Mouse (Mus musculus) brain, embryonic 14.5 days (tissue): ENCODE data around the gene Usp32.

Source experiments
- CTCF ChIP-seq: fragments of 200-500 bp; IDR thresholded peaks from 2 replicates; pipeline ENCODE4 v1.5.1; 2012; ENCODE audit warnings: inconsistent platforms, mild to moderate bottlenecking, moderate library complexity, borderline replicate concordance; ENCODE audit not compliant: insufficient read depth, insufficient read length; ENCODE audit errors: extremely low read depth
- POLR2A ChIP-seq: fragments of 200-500 bp; IDR thresholded peaks from 2 replicates; pipeline ENCODE4 v1.6.1; 2012; ENCODE audit warnings: mild to moderate bottlenecking, inconsistent platforms, borderline replicate concordance; ENCODE audit not compliant: poor library complexity, insufficient read depth, insufficient read length, severe bottlenecking; ENCODE audit errors: extremely low read depth

DNA sequence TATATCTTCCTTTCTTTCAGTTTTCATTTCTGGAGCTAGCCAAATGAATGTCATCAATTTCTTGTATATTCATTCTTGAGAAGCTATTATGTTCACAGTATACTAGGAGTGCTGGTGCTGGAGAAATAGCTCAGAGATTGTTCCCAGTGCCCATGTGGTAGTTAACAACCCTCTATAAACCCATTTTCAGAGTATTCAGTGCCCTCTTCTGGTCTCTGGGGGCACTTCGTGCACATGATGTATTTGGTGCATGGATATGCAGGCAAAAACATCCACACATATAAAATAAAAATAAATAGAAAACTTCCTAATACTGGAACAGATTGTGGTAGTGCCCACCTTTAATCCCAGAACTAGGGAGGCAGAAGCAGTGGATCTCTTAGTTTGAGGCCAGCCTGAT, 147.0 kb downstream of the Usp32 start:
- TF ChIP-seq POLR2A: no peak
- TF ChIP-seq CTCF: no peak
